Mouse (Mus musculus) megakaryocyte, embryonic 14.5 days (primary cell): Measurements from ENCODE around the gene Zfp341.

ENCODE experiments used
- FLI1 ChIP-seq: IDR thresholded peaks from 2 replicates; pipeline ENCODE4 v1.6.1; 2012; ENCODE audit warnings: low read length, inconsistent platforms, mixed read lengths
- GATA1 ChIP-seq: IDR thresholded peaks from 3 replicates; pipeline ENCODE4 v1.6.1; 2012; ENCODE audit warnings: mixed read lengths, low read length, inconsistent platforms, borderline replicate concordance

- TF ChIP-seq GATA1 (no peak), FLI1 (no peak)
Measured at GRCm38 (mm10) chr2:154630531-154630930, 17.4 kb downstream of the Zfp341 start.
